Mouse (Mus musculus) ES-Bruce4 (cell line): Measurements from ENCODE around the gene Gm14851. TPM values are rescaled to one million over a fixed set of nuclear protein-coding genes. Genes with fewer than 3 reads are reported as not detected.
"Not testable (repeated sequence)": the region's sequence is repeated elsewhere in the genome, so short reads cannot be mapped to it uniquely, and the experiment has no call there.

Source experiments
- H3K27ac ChIP-seq: 2 replicates; pipeline ENCODE4 v1.5.1; 2012; ENCODE audit warnings: low read length, inconsistent platforms; ENCODE audit not compliant: insufficient read depth
- H3K27me3 ChIP-seq: 2 replicates; pipeline ENCODE4 v1.6.1; 2012; ENCODE audit warnings: mild to moderate bottlenecking, low read length, inconsistent platforms; ENCODE audit not compliant: control insufficient read depth, poor library complexity, insufficient read depth, severe bottlenecking
- H3K36me3 ChIP-seq: 2 replicates; pipeline ENCODE4 v1.6.1; 2012; ENCODE audit warnings: inconsistent platforms, mild to moderate bottlenecking, low read length, moderate library complexity; ENCODE audit not compliant: control insufficient read depth, poor library complexity, insufficient read depth, severe bottlenecking
- H3K4me1 ChIP-seq: one replicate; pipeline ENCODE4 v1.8.1; 2011; ENCODE audit warnings: low read length; ENCODE audit not compliant: control insufficient read depth, insufficient read depth
- H3K4me3 ChIP-seq: 2 replicates; pipeline ENCODE4 v1.5.1; 2011; ENCODE audit warnings: low read depth, mild to moderate bottlenecking, low read length
- H3K9ac ChIP-seq: 2 replicates; pipeline ENCODE4 v1.6.1; 2012; ENCODE audit warnings: low read depth, mild to moderate bottlenecking, inconsistent platforms; ENCODE audit not compliant: poor library complexity, severe bottlenecking
- H3K9me3 ChIP-seq: replicated peaks from 2 replicates; pipeline ENCODE4 v1.6.1; 2012; ENCODE audit warnings: mild to moderate bottlenecking, low read length, inconsistent platforms; ENCODE audit not compliant: control insufficient read depth, poor library complexity, insufficient read depth, severe bottlenecking
- CTCF ChIP-seq: IDR thresholded peaks from one replicate; pipeline ENCODE4 v1.8.1; 2011; ENCODE audit warnings: low read depth, low read length
- EP300 ChIP-seq: IDR thresholded peaks from 2 replicates; pipeline ENCODE4 v1.6.1; 2011; ENCODE audit warnings: low read depth, low read length; ENCODE audit not compliant: insufficient read depth
- POLR2A ChIP-seq: IDR thresholded peaks from one replicate; pipeline ENCODE4 v1.8.1; 2011; ENCODE audit warnings: low read length; ENCODE audit not compliant: insufficient read depth
- polyA plus RNA-seq: library from polyadenylated mRNA; stranded (reverse); fragments of >200 nt; gene quantifications from 2 replicates; pipeline ENCODE4 v1.2.4, GENCODE M21; 2011; ENCODE audit warnings: low read depth; ENCODE audit not compliant: missing spikeins, insufficient read depth, insufficient read length

The Gm14851 gene
- not detected in 2 replicates for polyA plus RNA-seq

- H3K4me1 ChIP-seq, H3K27ac ChIP-seq, H3K36me3 ChIP-seq, H3K9ac ChIP-seq, H3K4me3 ChIP-seq, H3K9me3 ChIP-seq, H3K27me3 ChIP-seq: not testable (repeated sequence)
Observed at GRCm38 (mm10) chr8:21095950-21096349, at the start of gene Gm14851. Gene Gm14851 (minus strand): TSS chr8:21096050.

- H3K27me3 ChIP-seq, H3K27ac ChIP-seq, H3K9ac ChIP-seq, H3K4me1 ChIP-seq, H3K36me3 ChIP-seq, H3K4me3 ChIP-seq, H3K9me3 ChIP-seq: not testable (repeated sequence)
Observed at GRCm38 (mm10) chr8:21134342-21134741, 38.5 kb upstream of the Gm14851 start, which contains the start of gene Defa30. Gene Defa30 (plus strand): TSS chr8:21134642.

GRCm38 (mm10) chr8:21093106-21093505, 2.7 kb downstream of the Gm14851 start:
- TF ChIP-seq POLR2A (no peak), EP300 (no peak), CTCF (no peak)
- no peaks in the 10 kb centered on the region for H3K36me3 ChIP-seq
- no peaks in the 10 kb centered on the region for H3K9me3 ChIP-seq
- no peaks in the 10 kb centered on the region for H3K4me1 ChIP-seq
- H3K9ac ChIP-seq: no peak overlapping the region
- H3K27ac ChIP-seq: no peak overlapping the region
- no peak overlapping the region for H3K4me3 ChIP-seq
- no peaks in the 10 kb centered on the region for H3K27me3 ChIP-seq

GRCm38 (mm10) chr8:21084142-21084541, 11.7 kb downstream of the Gm14851 start, which contains the start of gene Defa25:
Gene Defa25 (plus strand): TSS chr8:21084442.
- H3K9me3 ChIP-seq, H3K4me3 ChIP-seq, H3K27ac ChIP-seq, H3K4me1 ChIP-seq, H3K9ac ChIP-seq, H3K36me3 ChIP-seq, H3K27me3 ChIP-seq: not testable (repeated sequence)

- not testable (repeated sequence) for H3K4me3 ChIP-seq, H3K27ac ChIP-seq, H3K4me1 ChIP-seq, H3K36me3 ChIP-seq, H3K9ac ChIP-seq, H3K9me3 ChIP-seq, H3K27me3 ChIP-seq
Observed at GRCm38 (mm10) chr8:21064738-21065137, 31.1 kb downstream of the Gm14851 start, which contains the start of gene Defa35. Gene Defa35 (plus strand): TSS chr8:21065038.

- H3K36me3 ChIP-seq, H3K27ac ChIP-seq, H3K4me3 ChIP-seq, H3K27me3 ChIP-seq, H3K4me1 ChIP-seq, H3K9me3 ChIP-seq, H3K9ac ChIP-seq: not testable (repeated sequence)
Observed at GRCm38 (mm10) chr8:21054747-21055146, 41.1 kb downstream of the Gm14851 start, which contains the start of gene Defa23. Gene Defa23 (plus strand): TSS chr8:21055047.

Other genes with a start within 250 kb of the Gm14851 start
- gene Defb33, start 203.4 kb downstream of the Gm14851 start, polyA plus RNA-seq: not detected in 2 replicates
- gene Gm15056, start 193.4 kb downstream of the Gm14851 start, polyA plus RNA-seq: not detected in 2 replicates
- gene Gm6040, start 174.0 kb downstream of the Gm14851 start, polyA plus RNA-seq: not detected in 2 replicates
- gene AY761185, start 151.3 kb downstream of the Gm14851 start, polyA plus RNA-seq: not detected in 2 replicates
- not detected in 2 replicates for gene Defa21, start 70.5 kb downstream of the Gm14851 start, polyA plus RNA-seq
- not detected in 2 replicates for gene Defa23, start 41.0 kb downstream of the Gm14851 start, polyA plus RNA-seq
- gene Defa35, start 31.0 kb downstream of the Gm14851 start, polyA plus RNA-seq: not detected in 2 replicates
- not detected in 2 replicates for gene Defa25, start 11.6 kb downstream of the Gm14851 start, polyA plus RNA-seq
- gene Defa30, start 38.6 kb upstream of the Gm14851 start, polyA plus RNA-seq: not detected in 2 replicates
- not detected in 2 replicates for gene Defa22, start 66.2 kb upstream of the Gm14851 start, polyA plus RNA-seq
- not detected in 2 replicates for gene Defa31, start 95.6 kb upstream of the Gm14851 start, polyA plus RNA-seq
- not detected in 2 replicates for gene Gm15293, start 105.5 kb upstream of the Gm14851 start, polyA plus RNA-seq
- gene Gm15292, start 153.7 kb upstream of the Gm14851 start, polyA plus RNA-seq: not detected in 2 replicates
- gene Defa27, start 219.5 kb upstream of the Gm14851 start, polyA plus RNA-seq: not detected in 2 replicates
- not detected in 2 replicates for gene Defa29, start 231.0 kb upstream of the Gm14851 start, polyA plus RNA-seq